Mouse (Mus musculus) stomach, embryonic 16.5 days (tissue): Measurements from ENCODE around the gene Kmt2b. TPM values are rescaled to one million over a fixed set of nuclear protein-coding genes. Genes with fewer than 3 reads are reported as not detected.
A peak's percentile ranks its signal among the peaks of the same experiment; 100 is the strongest.

Source experiments
- ATAC-seq: fragments of 200-750 bp; cut with Nextera tagmentation; 2 replicates; pipeline ENCODE4 v1.8.0; 2017; ENCODE audit warnings: moderate number of reproducible peaks, moderate TSS enrichment; ENCODE audit not compliant: insufficient read depth, low FRiP score
- H3K27ac ChIP-seq: fragments of 300-500 bp; sonication (generic); 2 replicates; pipeline ENCODE4 v1.5.1; 2014; ENCODE audit warnings: low read length
- H3K27me3 ChIP-seq: fragments of 300-500 bp; sonication (generic); 2 replicates; pipeline ENCODE4 v1.6.1; 2014; ENCODE audit warnings: low read length, control low read depth, mixed read lengths; ENCODE audit not compliant: control insufficient read depth, insufficient read depth
- H3K36me3 ChIP-seq: fragments of 300-500 bp; sonication (generic); 2 replicates; pipeline ENCODE4 v1.6.1; 2014; ENCODE audit warnings: low read length; ENCODE audit not compliant: control insufficient read depth, insufficient read depth
- H3K4me1 ChIP-seq: fragments of 300-500 bp; sonication (generic); 2 replicates; pipeline ENCODE4 v1.6.1; 2014; ENCODE audit warnings: low read length, control low read depth, mixed read lengths; ENCODE audit not compliant: control insufficient read depth, insufficient read depth
- H3K4me2 ChIP-seq: fragments of 300-500 bp; sonication (generic); 2 replicates; pipeline ENCODE4 v1.6.1; 2014; ENCODE audit warnings: low read depth, low read length, mixed read lengths
- H3K4me3 ChIP-seq: fragments of 300-500 bp; sonication (generic); replicated peaks from 2 replicates; pipeline ENCODE4 v1.5.1; 2014; ENCODE audit warnings: mild to moderate bottlenecking, low read length
- H3K9ac ChIP-seq: fragments of 300-500 bp; sonication (generic); 2 replicates; pipeline ENCODE4 v1.6.1; 2014; ENCODE audit warnings: low read length
- H3K9me3 ChIP-seq: fragments of 300-500 bp; sonication (generic); replicated peaks from 2 replicates; pipeline ENCODE4 v1.6.1; 2016; ENCODE audit warnings: low read length, control low read depth; ENCODE audit not compliant: control insufficient read depth
- WGBS: fragments of 180-500 bp; shearing (Covaris S2); extraction: QIAGEN DNeasy Blood & Tissue Kit; methylation state at CpG from one replicate; pipeline ENCODE4 v1.1.7; 2014; 5-methylcytosine and 5-hydroxymethylcytosine counted together
- polyA plus RNA-seq: library from polyadenylated mRNA; unstranded; fragments of >200 nt; fragmentation: Nextera tagmentation; extraction: Ambion mirVana; gene quantifications from 2 replicates; pipeline ENCODE4 v1.2.1, GENCODE M21; 2015

Gene Kmt2b
- 6.5 and 7.9 TPM in 2 replicates for polyA plus RNA-seq

DNA sequence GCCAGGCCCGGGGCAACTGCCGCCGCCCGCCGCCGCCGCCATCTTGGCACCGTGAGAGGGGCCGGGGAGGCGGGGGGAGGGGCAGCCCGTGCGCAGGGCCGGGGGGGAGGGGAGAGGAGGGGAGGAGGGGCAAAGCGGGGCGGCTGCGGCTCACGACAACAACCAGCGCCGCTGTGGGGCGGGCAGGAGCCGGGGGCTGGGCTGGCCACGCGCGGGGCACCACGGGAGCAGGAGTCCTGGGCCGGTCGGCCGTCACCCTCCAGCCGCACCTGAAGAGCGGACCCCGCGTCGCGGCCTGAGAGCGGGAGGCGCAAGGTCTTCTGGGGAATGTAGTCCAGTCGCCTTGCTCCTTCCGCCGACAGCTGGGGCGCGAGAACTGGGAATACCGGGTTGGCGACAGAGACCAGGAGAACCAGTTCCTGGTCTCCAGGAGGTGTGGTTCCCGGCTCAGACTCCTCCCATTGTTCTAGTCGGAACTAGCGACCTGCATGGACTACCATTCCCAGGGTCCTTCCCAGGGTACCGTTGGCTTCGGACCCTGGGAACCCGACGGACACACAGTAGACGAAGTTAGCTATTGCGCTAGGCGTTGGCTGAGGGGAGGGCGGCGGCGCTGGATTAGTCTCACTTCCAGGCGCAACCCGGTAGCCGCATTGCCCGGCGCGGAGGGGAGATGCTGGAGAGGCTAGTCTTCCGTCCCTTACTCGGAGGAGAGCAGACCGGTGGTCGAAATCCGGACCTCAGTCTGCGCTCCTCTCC, at the start of gene Kmt2b:
Kmt2b (minus strand) TSS at position 51 of the 759 bp plus-strand sequence.
- ATAC-seq, result peak; percentile 96
- Histone ChIP-seq H3K4me2 (peak within 1 kb of the TSS; percentile 89), H3K27ac (peak within 1 kb of the TSS; percentile 95), H3K4me1 (peaks cover 15% of the 10 kb centered on the region), H3K36me3 (peaks cover 25% of the 10 kb centered on the region), H3K9me3 (no peaks in the 10 kb centered on the region), H3K4me3 (peak within 1 kb of the TSS; percentile 100), H3K9ac (peak within 1 kb of the TSS; percentile 100), H3K27me3 (no peaks in the 10 kb centered on the region)
- 0% methylated on average over 61 of the region's 68 CpGs for WGBS

DNA sequence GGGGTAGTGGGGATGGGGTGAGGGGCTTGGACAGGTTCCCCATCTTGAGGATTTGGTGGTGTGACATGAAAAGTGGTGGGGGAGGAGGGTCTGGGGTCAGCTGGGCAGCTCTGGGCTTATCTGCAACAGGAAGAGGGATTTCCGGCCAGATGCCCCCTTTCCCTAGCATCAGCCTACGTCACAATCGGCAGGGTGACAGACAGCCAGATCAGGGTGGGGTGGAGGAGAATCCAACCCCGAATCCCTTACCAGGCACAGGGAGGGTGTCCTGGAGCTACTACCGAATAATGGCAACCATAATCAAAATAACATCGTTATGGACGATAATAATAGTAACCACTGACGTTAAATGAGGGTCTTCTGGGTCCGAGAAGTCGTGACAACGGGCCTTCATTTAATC, 47.9 kb upstream of the Kmt2b start:
- H3K9ac ChIP-seq, result no peak overlapping the region
- no peak for ATAC-seq
- H3K27ac ChIP-seq, result no peak overlapping the region
- peaks cover 41% of the 10 kb centered on the region for H3K27me3 ChIP-seq
- no peaks in the 10 kb centered on the region for H3K9me3 ChIP-seq
- H3K4me2 ChIP-seq, result no peak overlapping the region
- no peaks in the 10 kb centered on the region for H3K36me3 ChIP-seq
- H3K4me3 ChIP-seq, result no peak overlapping the region
- H3K4me1 ChIP-seq, result peaks cover 9% of the 10 kb centered on the region
- 23% methylated on average over 11 of the region's 11 CpGs for WGBS

DNA sequence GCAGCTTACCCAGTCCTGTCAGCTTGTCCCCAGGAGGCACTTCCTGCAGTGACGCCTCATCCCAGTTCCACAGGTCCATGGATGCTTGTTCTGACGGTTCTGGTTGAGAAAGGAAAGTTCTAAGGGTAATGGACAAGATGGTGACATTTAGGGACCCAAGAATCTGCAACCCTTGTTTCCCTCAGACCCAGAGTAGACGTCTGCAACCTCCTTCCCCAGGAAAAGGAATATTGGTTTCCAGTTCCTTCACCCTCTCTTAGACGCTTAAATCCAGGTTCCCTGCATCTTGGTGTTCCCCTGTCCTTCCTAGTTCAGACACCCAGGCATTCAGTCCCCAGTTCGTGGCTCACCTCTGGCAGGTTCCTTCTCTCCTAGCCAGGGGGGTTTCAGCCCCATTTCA, 47.2 kb upstream of the Kmt2b start, which contains the start of gene Etv2:
Etv2 (minus strand) TSS at position 101 of the 400 bp plus-strand sequence.
- Histone ChIP-seq H3K36me3 (no peaks in the 10 kb centered on the region), H3K4me2 (peak within 1 kb of the TSS; percentile 40), H3K27ac (no peak within 1 kb of the TSS), H3K4me1 (peaks cover 9% of the 10 kb centered on the region), H3K9ac (no peak within 1 kb of the TSS; the same call in 1 of the 2 replicates), H3K4me3 (peak within 1 kb of the TSS; percentile 22), H3K27me3 (peaks cover 41% of the 10 kb centered on the region), H3K9me3 (no peaks in the 10 kb centered on the region)
- 4% methylated on average over 5 of the region's 5 CpGs for WGBS
- ATAC-seq, result no peak

DNA sequence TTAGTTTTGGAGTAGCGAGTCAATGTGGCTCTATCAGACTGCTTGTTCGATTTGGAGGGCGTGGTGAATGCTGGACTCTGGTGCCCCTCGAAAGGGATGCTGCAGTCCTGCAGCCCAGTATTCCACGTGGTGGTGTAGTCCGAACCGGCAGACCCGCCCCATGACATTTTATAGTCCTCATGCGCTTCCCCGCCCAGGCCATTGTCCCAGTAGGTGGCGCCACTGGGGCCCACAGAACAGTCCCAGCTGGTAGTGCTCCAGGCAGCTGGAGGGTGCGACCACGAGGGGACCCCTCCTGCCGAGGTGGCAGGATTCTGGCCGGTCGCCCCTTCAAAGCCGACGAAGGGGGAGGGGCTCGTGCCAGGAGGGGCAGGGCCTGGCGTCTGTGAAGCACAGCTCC, 46.1 kb upstream of the Kmt2b start:
- peak overlapping the region; percentile 40 for H3K4me2 ChIP-seq
- no peaks in the 10 kb centered on the region for H3K9me3 ChIP-seq
- WGBS, result under 1% methylated on average over 20 of the region's 20 CpGs
- no peaks in the 10 kb centered on the region for H3K36me3 ChIP-seq
- H3K9ac ChIP-seq, result no peak overlapping the region; the same call in 1 of the 2 replicates
- peaks cover 9% of the 10 kb centered on the region for H3K4me1 ChIP-seq
- peak; percentile 56; the same call in 1 of the 2 replicates for ATAC-seq
- H3K27me3 ChIP-seq, result peaks cover 41% of the 10 kb centered on the region
- no peak overlapping the region for H3K27ac ChIP-seq
- H3K4me3 ChIP-seq, result peak overlapping the region; percentile 22

DNA sequence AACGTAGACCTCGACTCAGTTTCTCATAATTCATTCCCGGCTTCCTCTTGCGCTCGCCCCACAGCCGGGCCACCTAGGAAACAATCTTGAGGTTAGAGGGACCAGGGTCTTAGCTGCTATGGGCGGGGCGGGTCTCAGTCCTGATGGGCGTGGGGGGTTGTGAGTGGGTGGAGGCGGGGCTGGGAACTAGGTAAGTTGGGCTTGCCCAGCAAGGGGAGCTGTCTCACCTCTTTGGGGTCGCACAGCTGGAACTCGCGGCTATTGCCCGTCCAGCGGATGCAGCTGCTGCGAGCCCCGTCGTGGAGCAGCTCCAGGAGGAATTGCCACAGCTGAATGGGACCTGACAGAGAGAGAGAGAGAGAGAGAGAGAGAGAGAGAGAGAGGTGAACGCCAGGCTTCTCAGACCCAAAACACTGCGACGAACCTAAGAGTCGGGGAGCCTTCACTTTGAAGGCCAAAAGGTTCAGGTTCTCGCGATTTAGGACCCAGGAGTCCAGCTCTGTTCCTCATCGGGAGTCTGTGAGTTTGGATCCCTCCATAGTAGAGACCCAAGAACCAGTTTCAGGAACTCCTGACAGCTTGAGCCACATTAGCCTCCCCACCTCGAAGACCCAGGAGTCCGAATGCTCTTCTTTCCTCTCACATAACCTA, 45.4 kb upstream of the Kmt2b start:
- no peak overlapping the region for H3K4me2 ChIP-seq
- H3K9ac ChIP-seq, result no peak overlapping the region
- ATAC-seq, result no peak
- WGBS, result 4% methylated on average over 27 of the region's 27 CpGs
- no peaks in the 10 kb centered on the region for H3K36me3 ChIP-seq
- H3K27ac ChIP-seq, result no peak overlapping the region
- H3K4me3 ChIP-seq, result no peak overlapping the region
- H3K4me1 ChIP-seq, result peaks cover 6% of the 10 kb centered on the region
- H3K9me3 ChIP-seq, result no peaks in the 10 kb centered on the region
- H3K27me3 ChIP-seq, result peaks cover 41% of the 10 kb centered on the region

DNA sequence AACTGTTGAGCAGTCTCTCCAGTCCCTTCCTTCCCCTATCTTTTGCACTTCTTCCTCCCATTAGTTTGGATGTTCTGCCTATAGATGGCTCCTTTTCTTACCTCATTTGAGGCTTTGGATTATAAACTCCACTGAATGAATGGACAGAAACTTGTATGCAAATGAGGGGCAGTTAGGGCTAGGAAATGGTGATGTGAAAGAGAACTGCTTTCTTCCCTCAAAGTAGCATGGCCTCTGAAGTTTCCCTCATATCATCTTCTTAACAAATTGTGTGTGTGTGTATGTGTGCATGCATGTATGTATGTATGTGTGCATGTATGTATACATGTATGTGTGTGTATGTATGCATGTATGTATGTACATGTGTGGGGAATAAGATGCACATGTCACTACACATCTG, 40.5 kb upstream of the Kmt2b start:
- peaks cover 7% of the 10 kb centered on the region; the same call in 1 of the 2 replicates for H3K4me1 ChIP-seq
- H3K4me3 ChIP-seq, result no peak overlapping the region
- no peak overlapping the region for H3K9ac ChIP-seq
- no peak for ATAC-seq
- no peaks in the 10 kb centered on the region for H3K36me3 ChIP-seq
- H3K27ac ChIP-seq, result no peak overlapping the region
- H3K9me3 ChIP-seq, result no peaks in the 10 kb centered on the region
- H3K27me3 ChIP-seq, result peaks cover 18% of the 10 kb centered on the region
- no peak overlapping the region for H3K4me2 ChIP-seq

DNA sequence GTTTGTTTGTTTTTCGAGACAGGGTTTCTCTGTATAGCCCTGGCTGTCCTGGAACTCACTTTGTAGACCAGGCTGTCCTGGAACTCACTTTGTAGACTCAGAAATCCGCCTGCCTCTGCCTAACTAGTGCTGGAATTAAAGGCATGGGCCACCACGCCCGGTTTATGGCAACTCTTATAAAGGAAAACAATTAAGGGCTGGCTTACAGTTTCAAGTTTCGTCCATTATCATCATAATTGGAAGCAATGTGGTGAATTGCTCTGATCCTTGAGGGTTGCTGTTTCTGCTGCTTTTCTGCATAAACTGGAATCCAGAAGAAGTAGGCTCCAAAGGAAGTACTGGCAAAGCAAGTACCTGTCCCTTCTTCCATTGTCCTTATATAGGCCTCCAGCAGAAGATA, 38.1 kb upstream of the Kmt2b start:
- WGBS, result 78% methylated on average over 5 of the region's 5 CpGs
- H3K27me3 ChIP-seq, result no peaks in the 10 kb centered on the region
- no peak overlapping the region for H3K9ac ChIP-seq
- H3K4me3 ChIP-seq, result no peak overlapping the region
- 0 out of 2 replicates have a peak, but pooled peaks cover 5% of the 10 kb centered on the region for H3K36me3 ChIP-seq
- H3K27ac ChIP-seq, result no peak overlapping the region
- H3K4me1 ChIP-seq, result peaks cover 7% of the 10 kb centered on the region; the same call in 1 of the 2 replicates
- no peaks in the 10 kb centered on the region for H3K9me3 ChIP-seq
- no peak overlapping the region for H3K4me2 ChIP-seq
- ATAC-seq, result no peak

DNA sequence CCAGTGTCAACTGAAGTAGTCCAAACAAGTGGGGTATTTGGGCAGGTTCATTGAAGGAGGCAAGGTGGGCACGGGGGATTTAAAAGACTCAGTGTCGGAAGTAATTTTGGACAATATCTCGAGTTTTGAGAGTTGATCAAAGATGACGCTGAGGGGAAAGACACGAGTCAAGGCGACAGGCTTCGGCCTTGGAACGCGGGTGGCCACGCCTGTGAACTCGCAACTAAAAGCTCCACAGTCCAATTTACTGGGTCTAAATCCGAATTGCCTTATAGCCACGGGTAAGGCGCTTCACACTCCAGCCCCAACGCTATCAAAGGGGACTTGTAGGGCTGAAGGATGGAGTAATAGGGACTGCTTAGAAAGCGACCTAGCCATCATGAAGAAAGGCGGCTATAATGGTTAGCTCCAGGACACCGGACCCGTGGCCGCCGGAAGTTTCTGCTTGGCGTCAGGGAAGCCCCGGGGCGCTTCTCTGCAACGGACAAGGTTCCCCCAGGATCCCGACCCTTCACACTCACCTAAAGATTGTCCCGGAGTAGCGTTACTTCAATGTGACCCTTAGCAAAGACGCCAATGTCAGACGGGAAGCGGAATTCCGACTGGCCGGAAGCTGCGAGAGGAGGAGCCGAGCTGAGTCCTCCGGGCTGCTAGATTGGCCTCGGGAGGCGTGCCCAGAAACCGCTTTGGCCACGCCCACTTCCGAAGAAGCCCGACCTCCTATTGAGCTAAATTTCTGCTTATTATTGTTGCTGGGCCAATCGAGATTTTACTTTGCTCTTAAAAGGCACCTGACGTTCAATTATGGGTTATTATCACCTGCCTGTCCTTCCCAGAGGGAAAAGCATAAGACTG, 37.2 kb upstream of the Kmt2b start, which contains the start of gene Cox6b1:
Cox6b1 (minus strand) TSS at position 622 of the 855 bp plus-strand sequence.
- no peaks in the 10 kb centered on the region for H3K27me3 ChIP-seq
- 1% methylated on average over 44 of the region's 44 CpGs for WGBS
- peak within 1 kb of the TSS; percentile 92 for H3K9ac ChIP-seq
- peaks cover 7% of the 10 kb centered on the region; the same call in 1 of the 2 replicates for H3K4me1 ChIP-seq
- peak within 1 kb of the TSS; percentile 67 for H3K27ac ChIP-seq
- H3K4me3 ChIP-seq, result peak within 1 kb of the TSS; percentile 91
- ATAC-seq, result peak; percentile 93
- H3K9me3 ChIP-seq, result no peaks in the 10 kb centered on the region
- H3K4me2 ChIP-seq, result peak within 1 kb of the TSS; percentile 99
- H3K36me3 ChIP-seq, result 0 out of 2 replicates have a peak, but pooled peaks cover 5% of the 10 kb centered on the region
